Mouse (Mus musculus) CD4-positive, CD25-positive, alpha-beta regulatory T cell, adult 4 months (primary cell): ENCODE results near the gene Gm42688. TPM values are rescaled to one million over a fixed set of nuclear protein-coding genes. Genes with fewer than 3 reads are reported as not detected.
A peak's percentile ranks its signal among the peaks of the same experiment; 100 is the strongest.

Experiments
- ATAC-seq: one replicate; pipeline ENCODE4 v1.8.0; 2017
- polyA plus RNA-seq, 2 experiments: library from polyadenylated mRNA; unstranded; fragments of 100-300 nt; shearing (Covaris generic); gene quantifications; one replicate each; pipeline ENCODE4 v1.2.1; 2017

The Gm42688 gene
- polyA plus RNA-seq, 2 experiments from 2014 or later, result 0.67 to 0.68 TPM

- ATAC-seq, result no peak
Observed at GRCm38 (mm10) chr6:83141636-83142035, 40.2 kb downstream of the Gm42688 start.

GRCm38 (mm10) chr6:83142211-83142731 is 40.9 kb downstream of the Gm42688 start:
- no peak for ATAC-seq

- no peak for ATAC-seq
Observed at GRCm38 (mm10) chr6:83142886-83143285, 41.5 kb downstream of the Gm42688 start.

GRCm38 (mm10) chr6:83145209-83145608 is 43.8 kb downstream of the Gm42688 start:
- ATAC-seq, result no peak

GRCm38 (mm10) chr6:83145805-83146204 is 44.4 kb downstream of the Gm42688 start:
- no peak for ATAC-seq

GRCm38 (mm10) chr6:83147280-83147679 is 45.9 kb downstream of the Gm42688 start:
- ATAC-seq, result no peak

GRCm38 (mm10) chr6:83151721-83152120 is 50.3 kb downstream of the Gm42688 start:
- no peak for ATAC-seq

GRCm38 (mm10) chr6:83153038-83153437 is 51.6 kb downstream of the Gm42688 start:
- no peak for ATAC-seq

GRCm38 (mm10) chr6:83153485-83153884 is 52.1 kb downstream of the Gm42688 start:
- no peak for ATAC-seq

GRCm38 (mm10) chr6:83155552-83156238 is 54.3 kb downstream of the Gm42688 start:
- ATAC-seq, result peak; percentile 7

GRCm38 (mm10) chr6:83156259-83156684 is 54.9 kb downstream of the Gm42688 start, which contains the start of the genes Wdr54 and 1700003E16Rik:
Gene Wdr54, minus strand, starts transcription at chr6:83156397.
Gene 1700003E16Rik, plus strand, starts transcription at chr6:83156404.
- ATAC-seq, result peak; percentile 78

GRCm38 (mm10) chr6:83159456-83159855 is 58.0 kb downstream of the Gm42688 start:
- ATAC-seq, result peak; percentile 75

Other genes starting within 250 kb of the Gm42688 start
- 1 to 10 TPM; 2.3 to 3.1 TPM for gene Sema4f, start 161.8 kb upstream of the Gm42688 start, polyA plus RNA-seq
- 1 to 10 TPM in 1 of 2 experiments, under 1 TPM in 1; 0.94 to 1.4 TPM for gene M1ap, start 154.7 kb upstream of the Gm42688 start, polyA plus RNA-seq
- gene Dok1, start 68.1 kb upstream of the Gm42688 start, polyA plus RNA-seq, result 100 to 1,000 TPM in 1 of 2 experiments, 10 to 100 TPM in 1; 31.8 to 115 TPM
- 1 to 10 TPM in 1 of 2 experiments, not detected in 1; 1.8 TPM for gene Loxl3, start 67.4 kb upstream of the Gm42688 start, polyA plus RNA-seq
- 100 to 1,000 TPM; 424 to 552 TPM for gene Aup1, start 47.1 kb upstream of the Gm42688 start, polyA plus RNA-seq
- 10 to 100 TPM; 27.3 to 37.9 TPM for gene Htra2, start 46.3 kb upstream of the Gm42688 start, polyA plus RNA-seq
- 1 to 10 TPM; 1.9 to 4.5 TPM for gene Dqx1, start 43.8 kb upstream of the Gm42688 start, polyA plus RNA-seq
- not detected for gene Tlx2, start 31.3 kb upstream of the Gm42688 start, polyA plus RNA-seq
- 10 to 100 TPM; 42.5 to 49.3 TPM for gene Pcgf1, start 23.7 kb upstream of the Gm42688 start, polyA plus RNA-seq
- not detected for gene Lbx2, start 15.2 kb upstream of the Gm42688 start, polyA plus RNA-seq
- 1 to 10 TPM in 1 of 2 experiments, under 1 TPM in 1; 0.82 to 2.2 TPM for gene Ccdc142, start within 50 bp of the Gm42688 start, polyA plus RNA-seq
- gene Mrpl53, start 7.4 kb downstream of the Gm42688 start, polyA plus RNA-seq, result 10 to 100 TPM; 57.0 to 61.5 TPM
- 10 to 100 TPM in 1 of 2 experiments, 1 to 10 TPM in 1; 6.5 to 16.0 TPM for gene Mogs, start 13.9 kb downstream of the Gm42688 start, polyA plus RNA-seq
- gene Wbp1, start 19.9 kb downstream of the Gm42688 start, polyA plus RNA-seq, result 10 to 100 TPM; 20.4 to 23.6 TPM
- gene Ino80b, start 23.8 kb downstream of the Gm42688 start, polyA plus RNA-seq, result 1 to 10 TPM in 1 of 2 experiments, under 1 TPM in 1; 0.56 to 3.3 TPM
- under 1 TPM in 1 of 2 experiments, not detected in 1; 0.49 TPM for gene Rtkn, start 33.8 kb downstream of the Gm42688 start, polyA plus RNA-seq
- 1 to 10 TPM in 1 of 2 experiments, not detected in 1; 2.1 TPM for gene Wdr54, start 54.8 kb downstream of the Gm42688 start, polyA plus RNA-seq
- not detected for gene 1700003E16Rik, start 54.8 kb downstream of the Gm42688 start, polyA plus RNA-seq
- gene Dctn1, start 64.3 kb downstream of the Gm42688 start, polyA plus RNA-seq, result 10 to 100 TPM; 14.7 to 18.2 TPM
- 1 to 10 TPM in 1 of 2 experiments, under 1 TPM in 1; 0.75 to 1.1 TPM for gene Slc4a5, start 118.2 kb downstream of the Gm42688 start, polyA plus RNA-seq
- gene Mthfd2, start 224.3 kb downstream of the Gm42688 start, polyA plus RNA-seq, result 100 to 1,000 TPM; 128 TPM
- gene Mob1a, start 224.4 kb downstream of the Gm42688 start, polyA plus RNA-seq, result 10 to 100 TPM; 48.6 to 70.3 TPM
- 10 to 100 TPM; 57.5 to 66.1 TPM for gene Bola3, start 247.5 kb downstream of the Gm42688 start, polyA plus RNA-seq